Mouse (Mus musculus) CD4-positive, CD25-positive, alpha-beta regulatory T cell, adult 9 weeks (primary cell): ENCODE measurements around the gene Gm28305. TPM values are rescaled to one million over a fixed set of nuclear protein-coding genes. Genes with fewer than 3 reads are reported as not detected.

ENCODE experiments used
- polyA plus RNA-seq: library from polyadenylated mRNA; unstranded; fragments of 100-300 nt; shearing (Covaris generic); gene quantifications from one replicate; pipeline ENCODE4 v1.2.1, GENCODE M21; 2017

Gm28305 gene
- not detected for polyA plus RNA-seq

DNA sequence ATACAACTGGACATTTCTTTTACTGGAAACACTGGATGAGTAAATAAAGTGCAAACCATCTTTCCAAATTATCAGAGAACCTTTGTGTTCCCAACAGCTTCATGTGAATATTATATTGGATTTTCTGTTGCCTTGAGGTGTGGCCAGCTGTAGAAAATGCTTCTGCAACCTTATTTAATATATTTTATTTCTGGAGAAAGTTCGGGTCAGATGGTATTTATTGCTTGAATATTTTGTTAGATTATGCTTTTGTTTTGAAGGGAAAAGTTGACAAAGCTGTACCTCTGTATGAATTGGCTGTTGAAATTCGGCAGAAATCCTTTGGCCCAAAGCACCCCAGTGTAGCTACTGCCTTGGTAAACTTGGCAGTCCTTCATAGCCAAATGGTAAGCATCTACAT lies at the start of gene Gm28305:
Gene Gm28305, plus strand, starts transcription at position 301 of the 400 bp plus-strand sequence.

DNA sequence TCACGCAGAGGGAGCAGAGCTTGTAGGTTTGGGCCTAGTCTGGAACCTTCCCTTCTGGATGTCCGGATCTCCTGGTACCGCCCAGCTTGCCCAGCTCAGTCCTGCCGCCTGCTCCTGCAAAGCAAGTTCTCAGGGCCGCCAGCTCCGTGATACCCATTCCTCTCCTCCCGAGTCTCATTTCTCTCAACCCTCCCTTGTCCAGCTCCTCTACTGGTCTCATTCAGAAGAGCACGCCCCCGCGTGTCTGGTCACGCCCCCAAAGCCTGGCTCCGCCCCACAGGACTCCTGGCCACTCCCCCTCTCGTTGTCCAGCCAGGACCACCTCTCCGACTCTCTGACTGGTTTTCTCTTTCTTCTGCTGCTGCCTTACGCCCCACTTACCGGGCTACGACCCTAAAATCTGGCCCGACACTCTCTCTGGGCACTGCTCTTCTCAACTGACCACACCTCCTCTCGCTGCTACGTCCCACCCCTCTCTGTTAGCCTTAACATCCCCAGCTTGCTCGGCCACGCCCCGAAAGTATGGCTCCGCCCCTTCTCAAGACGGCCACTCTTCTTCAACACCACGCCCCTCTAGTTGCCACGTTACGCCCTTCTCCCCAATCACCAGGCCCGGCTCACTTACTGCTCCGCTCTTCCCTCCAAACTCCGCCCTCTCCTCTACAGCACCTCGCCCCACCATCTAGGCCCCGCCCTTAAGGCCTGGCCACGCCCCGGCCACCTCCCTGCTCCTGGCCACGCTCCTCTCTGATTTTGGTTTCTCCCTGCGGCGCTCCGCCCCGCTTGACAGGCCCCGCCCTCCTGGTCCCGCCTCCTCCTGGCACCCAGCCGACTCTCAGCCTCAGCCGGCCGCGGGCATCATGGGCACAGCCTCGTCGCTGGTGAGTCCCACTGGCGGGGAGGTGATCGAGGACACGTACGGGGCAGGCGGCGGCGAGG lies 38.3 kb upstream of the Gm28305 start, which contains the start of gene Nphp3:
Gene Nphp3, plus strand, starts transcription at position 624 of the 939 bp plus-strand sequence.

DNA sequence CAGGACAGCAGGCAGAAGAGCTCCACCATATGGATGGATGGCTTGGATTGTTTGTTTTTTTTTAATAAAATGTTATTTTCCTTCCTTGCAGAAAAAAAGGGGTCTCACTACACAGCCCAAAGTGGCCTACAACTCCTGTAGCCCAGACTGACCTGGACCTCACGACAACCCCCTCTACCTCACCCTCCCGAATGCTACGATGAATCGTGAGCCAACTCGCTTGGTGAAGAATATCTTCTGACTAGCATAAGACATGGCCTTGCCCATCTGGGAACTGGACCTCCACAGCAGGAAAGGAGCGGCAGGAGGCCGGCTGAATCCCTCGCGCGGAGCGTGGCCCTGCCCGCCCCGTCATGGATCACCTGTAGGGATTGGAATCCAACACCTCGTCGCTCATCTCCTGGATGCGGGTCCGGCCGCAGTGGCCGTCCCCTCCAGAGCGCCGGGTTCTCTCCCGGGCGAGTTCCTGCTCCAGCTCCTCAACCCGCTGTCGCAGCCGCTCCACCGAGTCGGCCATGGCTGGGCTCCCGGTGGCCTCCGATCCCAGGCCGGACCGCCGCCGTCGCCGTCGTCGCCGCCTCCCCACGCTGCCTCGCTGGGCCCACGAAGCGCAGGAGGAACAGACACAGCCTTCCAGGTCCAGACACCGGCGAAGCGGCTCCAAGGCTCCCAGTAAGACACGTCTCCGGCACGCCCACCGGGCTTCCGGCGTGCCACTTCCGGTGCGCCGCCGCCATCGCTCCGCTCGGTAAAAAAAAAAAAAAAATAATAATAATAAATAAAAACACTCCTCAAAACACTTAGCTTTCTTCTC lies 22.2 kb downstream of the Gm28305 start, which contains the start of gene Uba5:
Gene Uba5, minus strand, starts transcription at position 705 of the 814 bp plus-strand sequence.

DNA sequence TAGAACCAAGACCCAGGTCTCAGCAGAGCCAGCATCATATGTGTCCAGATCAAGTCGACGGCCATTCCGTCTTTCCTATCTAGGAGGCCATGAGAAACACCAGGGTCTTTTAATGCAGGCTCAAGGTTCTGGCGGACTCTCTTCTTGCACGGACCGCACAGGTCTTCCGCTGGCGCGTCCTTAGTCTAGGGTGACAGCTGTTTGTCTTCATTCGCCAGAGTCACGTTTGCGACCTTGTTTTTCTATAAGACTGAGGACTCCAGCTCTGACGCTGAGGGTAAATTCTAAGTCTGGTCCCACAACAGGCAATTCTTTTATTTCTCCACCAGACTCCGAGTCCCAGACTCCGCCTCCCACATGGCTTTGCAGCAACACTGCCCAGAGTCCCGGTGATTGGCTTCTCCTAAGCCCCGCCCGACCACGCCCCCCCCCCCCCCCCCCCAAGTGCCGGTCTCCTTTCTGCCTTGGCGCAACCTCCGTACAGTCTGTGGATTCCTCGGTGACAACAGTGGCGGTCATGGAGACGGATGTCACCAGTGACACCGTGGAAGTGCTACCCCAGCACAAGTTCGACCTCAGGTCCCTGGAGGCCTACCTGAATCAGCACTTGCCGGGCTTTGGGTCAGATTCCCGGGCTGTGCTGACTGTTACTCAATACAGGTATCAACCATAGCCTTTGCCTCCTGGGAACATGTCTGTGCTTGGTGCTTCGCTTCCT lies 22.9 kb downstream of the Gm28305 start, which contains the start of gene Acad11:
Gene Acad11, plus strand, starts transcription at position 134 of the 718 bp plus-strand sequence.

Other genes starting within 250 kb of the Gm28305 start
- 0.30 TPM for gene Nphp3, start 38.1 kb upstream of the Gm28305 start, polyA plus RNA-seq
- gene Uba5, start 22.5 kb downstream of the Gm28305 start, polyA plus RNA-seq = 19.5 TPM
- gene Acad11, start 22.7 kb downstream of the Gm28305 start, polyA plus RNA-seq = 14.7 TPM
- gene Ackr4, start 86.3 kb downstream of the Gm28305 start, polyA plus RNA-seq = 0.99 TPM
- gene Dnajc13, start 222.3 kb downstream of the Gm28305 start, polyA plus RNA-seq = 41.4 TPM